Mouse (Mus musculus) intestine, postnatal 0 days (tissue): ENCODE data around the gene Bst1. TPM values are rescaled to one million over a fixed set of nuclear protein-coding genes. Genes with fewer than 3 reads are reported as not detected.

Experiments used
- ATAC-seq: fragments of 200-750 bp; cut with Nextera tagmentation; 2 replicates; pipeline ENCODE4 v1.8.0; 2017; ENCODE audit warnings: mild to moderate bottlenecking, moderate TSS enrichment, moderate library complexity
- H3K27ac ChIP-seq: fragments of 300-500 bp; sonication (generic); 2 replicates; pipeline ENCODE4 v1.5.1; 2014; ENCODE audit warnings: mild to moderate bottlenecking, low read depth, low read length, moderate library complexity
- H3K27me3 ChIP-seq: fragments of 300-500 bp; sonication (generic); replicated peaks from 2 replicates; pipeline ENCODE4 v1.6.1; 2014; ENCODE audit warnings: low read length, mixed read lengths; ENCODE audit not compliant: control insufficient read depth, insufficient read depth
- H3K36me3 ChIP-seq: fragments of 300-500 bp; sonication (generic); 2 replicates; pipeline ENCODE4 v1.6.1; 2014; ENCODE audit warnings: mild to moderate bottlenecking, moderate library complexity; ENCODE audit not compliant: control insufficient read depth, insufficient read depth
- H3K4me1 ChIP-seq: fragments of 300-500 bp; sonication (generic); replicated peaks from 2 replicates; pipeline ENCODE4 v1.6.1; 2014; ENCODE audit warnings: antibody characterized with exemption, low read length, mixed read lengths; ENCODE audit not compliant: control insufficient read depth, insufficient read depth
- H3K4me2 ChIP-seq: fragments of 300-500 bp; sonication (generic); replicated peaks from 2 replicates; pipeline ENCODE4 v1.6.1; 2014; ENCODE audit warnings: low read depth, mild to moderate bottlenecking, moderate library complexity
- H3K4me3 ChIP-seq: fragments of 300-500 bp; sonication (generic); 2 replicates; pipeline ENCODE4 v1.5.1; 2014; ENCODE audit warnings: low read depth, low read length
- H3K9ac ChIP-seq: fragments of 300-500 bp; sonication (generic); 2 replicates; pipeline ENCODE4 v1.6.1; 2014; ENCODE audit warnings: mild to moderate bottlenecking, low read depth, low read length
- H3K9me3 ChIP-seq: fragments of 300-500 bp; sonication (generic); 2 replicates; pipeline ENCODE4 v1.6.1; 2016; ENCODE audit warnings: mixed run types; ENCODE audit not compliant: control insufficient read depth
- CTCF ChIP-seq: sonication (generic); IDR thresholded peaks from 2 replicates; pipeline ENCODE4 v1.5.1; 2016; ENCODE audit warnings: low read depth, mild to moderate bottlenecking, control low read depth, antibody characterized with exemption, moderate library complexity
- WGBS: fragments of 180-500 bp; shearing (Covaris S2); extraction: QIAGEN DNeasy Blood & Tissue Kit; methylation state at CpG from one replicate; pipeline ENCODE4 v1.1.7; 2014; 5-methylcytosine and 5-hydroxymethylcytosine counted together
- polyA plus RNA-seq: library from polyadenylated mRNA; unstranded; fragments of >200 nt; fragmentation: Nextera tagmentation; extraction: Ambion mirVana; gene quantifications from 2 replicates; pipeline ENCODE4 v1.2.1, GENCODE M21; 2015

The Bst1 gene
- polyA plus RNA-seq: 142 and 144 TPM in 2 replicates

GRCm38 (mm10) chr5:43818695-43819094 lies at the start of gene Bst1:
TSS of gene Bst1 (plus strand) at chr5:43818885.
- no peak for TF ChIP-seq CTCF
- peak within 1 kb of the TSS; percentile 47; the same call in 1 of the 2 replicates for H3K27ac ChIP-seq
- H3K9me3 ChIP-seq: no peaks in the 10 kb centered on the region
- WGBS: 54% methylated on average over 12 of the region's 12 CpGs
- peak within 1 kb of the TSS; percentile 21; the same call in 1 of the 2 replicates for H3K4me3 ChIP-seq
- H3K27me3 ChIP-seq: no peaks in the 10 kb centered on the region
- no peaks in the 10 kb centered on the region for H3K4me1 ChIP-seq
- H3K9ac ChIP-seq: peak within 1 kb of the TSS; percentile 27; the same call in 1 of the 2 replicates
- no peak for ATAC-seq
- H3K4me2 ChIP-seq: peak within 1 kb of the TSS; percentile 52
- H3K36me3 ChIP-seq: no peaks in the 10 kb centered on the region

GRCm38 (mm10) chr5:43770618-43771354 lies 47.9 kb upstream of the Bst1 start:
- H3K4me3 ChIP-seq: no peak overlapping the region
- WGBS: 76% methylated on average over 3 of the region's 3 CpGs
- no peaks in the 10 kb centered on the region for H3K27me3 ChIP-seq
- no peaks in the 10 kb centered on the region for H3K9me3 ChIP-seq
- H3K4me1 ChIP-seq: no peaks in the 10 kb centered on the region
- H3K9ac ChIP-seq: no peak overlapping the region
- H3K27ac ChIP-seq: no peak overlapping the region
- no peak overlapping the region for H3K4me2 ChIP-seq
- no peak for ATAC-seq
- TF ChIP-seq CTCF: no peak
- H3K36me3 ChIP-seq: peaks cover 28% of the 10 kb centered on the region

- no peak for TF ChIP-seq CTCF
- no peaks in the 10 kb centered on the region; the same call in 1 of the 2 replicates for H3K4me1 ChIP-seq
- H3K27me3 ChIP-seq: no peaks in the 10 kb centered on the region
- H3K27ac ChIP-seq: no peak overlapping the region
- H3K4me3 ChIP-seq: no peak overlapping the region
- H3K36me3 ChIP-seq: peaks cover 22% of the 10 kb centered on the region
- no peak overlapping the region for H3K9ac ChIP-seq
- H3K9me3 ChIP-seq: no peaks in the 10 kb centered on the region
- no peak overlapping the region for H3K4me2 ChIP-seq
- 41% methylated on average over 3 of the region's 3 CpGs for WGBS
- peak; percentile 60; the same call in 1 of the 2 replicates for ATAC-seq
Observed at GRCm38 (mm10) chr5:43771555-43771954, 47.1 kb upstream of the Bst1 start.

GRCm38 (mm10) chr5:43776407-43776806 lies 42.3 kb upstream of the Bst1 start:
- Histone ChIP-seq H3K4me3 (no peak overlapping the region), H3K36me3 (no peaks in the 10 kb centered on the region), H3K27me3 (no peaks in the 10 kb centered on the region), H3K9me3 (no peaks in the 10 kb centered on the region), H3K4me1 (no peaks in the 10 kb centered on the region; the same call in 1 of the 2 replicates), H3K9ac (no peak overlapping the region), H3K4me2 (no peak overlapping the region), H3K27ac (no peak overlapping the region)
- ATAC-seq: no peak
- no peak for TF ChIP-seq CTCF

GRCm38 (mm10) chr5:43776993-43777392 lies 41.7 kb upstream of the Bst1 start:
- no peaks in the 10 kb centered on the region for H3K36me3 ChIP-seq
- H3K4me1 ChIP-seq: no peaks in the 10 kb centered on the region; the same call in 1 of the 2 replicates
- H3K9me3 ChIP-seq: no peaks in the 10 kb centered on the region
- no peak overlapping the region for H3K9ac ChIP-seq
- no peak for TF ChIP-seq CTCF
- no peak overlapping the region for H3K27ac ChIP-seq
- ATAC-seq: no peak
- WGBS: 50% methylated on average over 1 of the region's 1 CpGs
- no peak overlapping the region for H3K4me2 ChIP-seq
- no peak overlapping the region for H3K4me3 ChIP-seq
- H3K27me3 ChIP-seq: no peaks in the 10 kb centered on the region

GRCm38 (mm10) chr5:43778583-43778982 lies 40.1 kb upstream of the Bst1 start:
- Histone ChIP-seq H3K4me3 (no peak overlapping the region), H3K4me1 (no peaks in the 10 kb centered on the region; the same call in 1 of the 2 replicates), H3K9me3 (no peaks in the 10 kb centered on the region), H3K27me3 (no peaks in the 10 kb centered on the region), H3K9ac (no peak overlapping the region), H3K36me3 (no peaks in the 10 kb centered on the region), H3K27ac (no peak overlapping the region), H3K4me2 (peak overlapping the region; percentile 10; the same call in 1 of the 2 replicates)
- no peak for TF ChIP-seq CTCF
- no peak for ATAC-seq
- WGBS: 84% methylated on average over 3 of the region's 3 CpGs
